Mouse (Mus musculus) left cerebral cortex, postnatal 14 days (tissue): ENCODE measurements around the gene Tuba1c. TPM values are rescaled to one million over a fixed set of nuclear protein-coding genes. Genes with fewer than 3 reads are reported as not detected.
"Not testable (repeated sequence)": the region's sequence is repeated elsewhere in the genome, so short reads cannot be mapped to it uniquely, and the experiment has no call there.

Experiments used
- DNase-seq, 2 experiments: peaks; one replicate each; pipeline ENCODE4 v3.0.0; 2021 to 2022; ENCODE audit warnings: low spot score in 2 of 2, mixed read lengths in 1 of 2
- intact Hi-C: fragments of 180-260 bp; cut with DNase I; formaldehyde crosslinking; loops from one replicate; pipeline ENCODE4 v1.15.1; 2025
- total RNA-seq, 2 experiments: library from RNA; stranded (reverse); gene quantifications; 2 replicates each; pipeline ENCODE4 v1.2.3; 2021

Gene Tuba1c
- total RNA-seq, 2 experiments from 2014 or later = 129 to 142 TPM

GRCm38 (mm10) chr15:99040920-99041856 is 11.5 kb downstream of the Tuba1c start:
- no peak for DNase-seq
- intact Hi-C loops = no loop called here

GRCm38 (mm10) chr15:99042334-99042733 is 12.6 kb downstream of the Tuba1c start:
- intact Hi-C loops = no loop called here
- no peak for DNase-seq

- intact Hi-C loops = no loop called here
- peak in 1 of 2 experiments; percentile 69 for DNase-seq
These were observed 15.2 kb downstream of the Tuba1c start for GRCm38 (mm10) chr15:99044854-99045253.

- intact Hi-C loops, DNase-seq: not testable (repeated sequence)
These were observed 16.0 kb downstream of the Tuba1c start for GRCm38 (mm10) chr15:99045734-99046133.

GRCm38 (mm10) chr15:99049473-99050253 is 20.0 kb downstream of the Tuba1c start:
- DNase-seq = peak; percentile 74 to 77
- intact Hi-C loops = loop anchor here (5.0 kb wide), 1 partner anchor 48 kb away; no protein-coding TSS in a partner anchor

- DNase-seq = no peak
- intact Hi-C loops = loop anchor here (5.0 kb wide), 1 partner anchor 44 kb away; no protein-coding TSS in a partner anchor
These were observed 23.7 kb downstream of the Tuba1c start for GRCm38 (mm10) chr15:99053373-99053772.

- no peak for DNase-seq
- intact Hi-C loops = no loop called here
These were observed 25.3 kb downstream of the Tuba1c start, which contains the start of gene Prph for GRCm38 (mm10) chr15:99055040-99055439. TSS of gene Prph (plus strand) at chr15:99055174.

GRCm38 (mm10) chr15:99055511-99055961 is 25.8 kb downstream of the Tuba1c start:
- peak in 1 of 2 experiments; percentile 55 for DNase-seq
- intact Hi-C loops = no loop called here

- intact Hi-C loops = no loop called here
- DNase-seq = no peak
These were observed 26.6 kb downstream of the Tuba1c start for GRCm38 (mm10) chr15:99056332-99056731.

GRCm38 (mm10) chr15:99065557-99066165 is 36.0 kb downstream of the Tuba1c start:
- no peak for DNase-seq
- intact Hi-C loops = no loop called here

- intact Hi-C loops = loop anchor here (10.0 kb wide), 1 partner anchor 47 kb away; the partner anchor contains the start of gene Tuba1c
- no peak for DNase-seq
These were observed 42.3 kb downstream of the Tuba1c start for GRCm38 (mm10) chr15:99071988-99072387.

GRCm38 (mm10) chr15:99074019-99074599 is 44.4 kb downstream of the Tuba1c start, which contains the start of gene Troap:
TSS of gene Troap (plus strand) at chr15:99074575.
- intact Hi-C loops = loop anchor here (10.0 kb wide), 1 partner anchor 49 kb away; the partner anchor contains the start of gene Tuba1c

GRCm38 (mm10) chr15:99074600-99075333 is 45.1 kb downstream of the Tuba1c start:
- intact Hi-C loops = loop anchor here (10.0 kb wide), 1 partner anchor 50 kb away; the partner anchor contains the start of gene Tuba1c

More at GRCm38 (mm10) chr15:99074019-99074599, 44.4 kb downstream of the Tuba1c start, which contains the start of gene Troap:
- DNase-seq = no peak

GRCm38 (mm10) chr15:99076011-99076410 is 46.3 kb downstream of the Tuba1c start:
- intact Hi-C loops = loop anchor here (10.0 kb wide), 1 partner anchor 51 kb away; the partner anchor contains the start of gene Tuba1c

More at GRCm38 (mm10) chr15:99074600-99075333, 45.1 kb downstream of the Tuba1c start:
- DNase-seq = peak; percentile 98

GRCm38 (mm10) chr15:99078181-99078910 is 48.7 kb downstream of the Tuba1c start:
- intact Hi-C loops = loop anchor here (10.0 kb wide), 1 partner anchor 54 kb away; the partner anchor contains the start of gene Tuba1c
- no peak for DNase-seq

More at GRCm38 (mm10) chr15:99076011-99076410, 46.3 kb downstream of the Tuba1c start:
- not testable (repeated sequence) for DNase-seq

- intact Hi-C loops = loop anchor here (10.0 kb wide), 2 partner anchors 55 to 115 kb away; partner anchors contain the start of gene Tuba1c
- DNase-seq = no peak
These were observed 50.1 kb downstream of the Tuba1c start for GRCm38 (mm10) chr15:99079804-99080203.

GRCm38 (mm10) chr15:99082322-99082721 is 52.6 kb downstream of the Tuba1c start:
- intact Hi-C loops = loop anchor here (10.0 kb wide), 1 partner anchor 112 kb away; no protein-coding TSS in a partner anchor

More at GRCm38 (mm10) chr15:99082322-99082721, 52.6 kb downstream of the Tuba1c start:
- DNase-seq = no peak
